Mouse (Mus musculus): ENCODE results near the gene Dhrs3. TPM values are rescaled to one million over a fixed set of nuclear protein-coding genes. Genes with fewer than 3 reads are reported as not detected.

Dhrs3 gene
- total RNA-seq, 2 experiments from 2014 or later = 30.4 to 45.8 TPM

- DNase-seq = peak; percentile 41 to 62
- intact Hi-C loops (cut with DNase I) = no loop called here
Measured at GRCm38 (mm10) chr4:144960188-144960904, 67.7 kb downstream of the Dhrs3 start.

GRCm38 (mm10) chr4:144961232-144961631 is 68.6 kb downstream of the Dhrs3 start:
- intact Hi-C loops (cut with DNase I) = no loop called here
- DNase-seq = no peak

- DNase-seq = no peak
- intact Hi-C loops (cut with DNase I) = no loop called here
Measured at GRCm38 (mm10) chr4:144961696-144962095, 69.1 kb downstream of the Dhrs3 start.

GRCm38 (mm10) chr4:144965255-144965654 is 72.6 kb downstream of the Dhrs3 start:
- intact Hi-C loops (cut with DNase I) = no loop called here
- DNase-seq = no peak

- intact Hi-C loops (cut with DNase I) = no loop called here
- no peak for DNase-seq
Measured at GRCm38 (mm10) chr4:144968371-144968770, 75.7 kb downstream of the Dhrs3 start.

- DNase-seq = no peak
Measured at GRCm38 (mm10) chr4:144969030-144969429, 76.4 kb downstream of the Dhrs3 start.

GRCm38 (mm10) chr4:144971048-144971447 is 78.4 kb downstream of the Dhrs3 start:
- DNase-seq = no peak
- intact Hi-C loops (cut with DNase I) = no loop called here

More at GRCm38 (mm10) chr4:144969030-144969429, 76.4 kb downstream of the Dhrs3 start:
- intact Hi-C loops (cut with DNase I) = no loop called here

GRCm38 (mm10) chr4:144972948-144973720 is 80.5 kb downstream of the Dhrs3 start:
- DNase-seq = peak in 1 of 2 experiments; percentile 33
- intact Hi-C loops (cut with DNase I) = no loop called here

- DNase-seq = no peak
- intact Hi-C loops (cut with DNase I) = no loop called here
Measured at GRCm38 (mm10) chr4:144974458-144974857, 81.8 kb downstream of the Dhrs3 start.

GRCm38 (mm10) chr4:144975505-144975904 is 82.9 kb downstream of the Dhrs3 start:
- no peak for DNase-seq
- intact Hi-C loops (cut with DNase I) = no loop called here

GRCm38 (mm10) chr4:144977057-144977456 is 84.4 kb downstream of the Dhrs3 start:
- DNase-seq = no peak
- intact Hi-C loops (cut with DNase I) = no loop called here

Other genes with a start within 250 kb of the Dhrs3 start
- gene Gm436, start 206.5 kb upstream of the Dhrs3 start, total RNA-seq (2021) = not detected
- gene Gm13178, start 171.4 kb upstream of the Dhrs3 start, total RNA-seq (2021) = not detected
- gene Gm438, start 106.2 kb upstream of the Dhrs3 start, total RNA-seq (2021) = not detected